Mouse (Mus musculus) liver, embryonic 14.5 days (tissue): ENCODE results near the gene Xrcc4. TPM values are rescaled to one million over a fixed set of nuclear protein-coding genes. Genes with fewer than 3 reads are reported as not detected.

Experiments used
- ATAC-seq: fragments of 200-750 bp; cut with Nextera tagmentation; 2 replicates; pipeline ENCODE4 v1.8.0; 2017; ENCODE audit warnings: moderate number of reproducible peaks, mild to moderate bottlenecking, moderate library complexity; ENCODE audit not compliant: insufficient read depth
- DNase-seq, 3 experiments: peaks; one replicate each; pipeline ENCODE4 v3.0.0-alpha.2; 2012 to 2013; ENCODE audit warnings: low read depth in 3 of 3, low spot score in 3 of 3
- H3K27ac ChIP-seq: fragments of 300-500 bp; sonication (generic); 2 replicates; pipeline ENCODE4 v1.5.1; 2014; ENCODE audit warnings: moderate library complexity, mild to moderate bottlenecking, control low read depth, inconsistent platforms
- H3K27me3 ChIP-seq: fragments of 300-500 bp; sonication (generic); 2 replicates; pipeline ENCODE4 v1.6.1; 2014; ENCODE audit warnings: mild to moderate bottlenecking, low read length, moderate library complexity; ENCODE audit not compliant: control insufficient read depth, insufficient read depth
- H3K36me3 ChIP-seq: fragments of 300-500 bp; sonication (generic); replicated peaks from 2 replicates; pipeline ENCODE4 v1.6.1; 2014; ENCODE audit warnings: low read depth; ENCODE audit not compliant: control insufficient read depth, insufficient read depth
- H3K4me1 ChIP-seq, 2 experiments: fragments of 200-500 bp in 1 of 2; fragments of 300-500 bp in 1 of 2; sonication (generic) in 1 of 2; replicated peaks; 2 replicates each; pipeline ENCODE4 v1.6.1; 2012 to 2014; ENCODE audit warnings: antibody characterized with exemption in 1 of 2, inconsistent platforms in 1 of 2, low read length in 1 of 2; ENCODE audit not compliant: control insufficient read depth in 2 of 2, insufficient read depth in 2 of 2
- H3K4me2 ChIP-seq: fragments of 300-500 bp; sonication (generic); 2 replicates; pipeline ENCODE4 v1.6.1; 2014; ENCODE audit warnings: low read depth, mild to moderate bottlenecking, control low read depth, moderate library complexity
- H3K4me3 ChIP-seq, 2 experiments: fragments of 200-500 bp in 1 of 2; fragments of 300-500 bp in 1 of 2; sonication (generic) in 1 of 2; 2 replicates each; pipeline ENCODE4 v1.5.1; 2012 to 2014; ENCODE audit warnings: low read depth in 2 of 2, low read length in 2 of 2, mild to moderate bottlenecking in 2 of 2, control low read depth in 1 of 2, inconsistent platforms in 1 of 2, moderate library complexity in 1 of 2; ENCODE audit not compliant: insufficient read depth in 1 of 2
- H3K9ac ChIP-seq: fragments of 300-500 bp; sonication (generic); replicated peaks from 2 replicates; pipeline ENCODE4 v1.6.1; 2014; ENCODE audit warnings: mild to moderate bottlenecking, control low read depth, moderate library complexity
- H3K9me3 ChIP-seq: fragments of 300-500 bp; sonication (generic); 2 replicates; pipeline ENCODE4 v1.6.1; 2016; ENCODE audit warnings: low read length, mixed read lengths; ENCODE audit not compliant: control insufficient read depth
- CTCF ChIP-seq: IDR thresholded peaks from 2 replicates; pipeline ENCODE4 v1.5.1; 2016; ENCODE audit warnings: antibody characterized with exemption, low read depth, control low read depth
- EP300 ChIP-seq: IDR thresholded peaks from 2 replicates; pipeline ENCODE4 v1.6.1; 2016; ENCODE audit warnings: antibody characterized with exemption, low read depth
- WGBS: fragments of 180-500 bp; shearing (Covaris S2); extraction: QIAGEN DNeasy Blood & Tissue Kit; methylation state at CpG from one replicate; pipeline ENCODE4 v1.1.7; 2014; ENCODE audit not compliant: insufficient replicate concordance; 5-methylcytosine and 5-hydroxymethylcytosine counted together
- polyA plus RNA-seq, 2 experiments: library from polyadenylated mRNA; depleted of rRNA in 1 of 2; stranded (reverse) in 1 of 2; unstranded in 1 of 2; fragments of >200 nt; fragmentation: Nextera tagmentation in 1 of 2; extraction: Ambion mirVana in 1 of 2; gene quantifications; 2 replicates each; pipeline versions ENCODE4 v1.2.1 to v1.2.3; 2012 to 2014

The Xrcc4 gene
- polyA plus RNA-seq, 2 experiments, result 2.6 to 5.8 TPM

- peaks cover 0 to 4% of the 10 kb centered on the region in 2 experiments; a peak in 1 of 4 replicates for H3K4me1 ChIP-seq
- TF ChIP-seq EP300 (no peak), CTCF (no peak)
- H3K27ac ChIP-seq, result no peak overlapping the region
- H3K4me3 ChIP-seq, result no peak overlapping the region
- 56% methylated on average over 5 of the region's 5 CpGs for WGBS
- no peaks in the 10 kb centered on the region for H3K27me3 ChIP-seq
- no peaks in the 10 kb centered on the region for H3K36me3 ChIP-seq
- H3K9ac ChIP-seq, result no peak overlapping the region
- no peak for ATAC-seq
- DNase-seq, result peak in 1 of 3 experiments; percentile 9
- H3K9me3 ChIP-seq, result no peaks in the 10 kb centered on the region
- H3K4me2 ChIP-seq, result no peak overlapping the region
Observed at GRCm38 (mm10) chr13:89791475-89791874, 297.9 kb downstream of the Xrcc4 start.

DNA sequence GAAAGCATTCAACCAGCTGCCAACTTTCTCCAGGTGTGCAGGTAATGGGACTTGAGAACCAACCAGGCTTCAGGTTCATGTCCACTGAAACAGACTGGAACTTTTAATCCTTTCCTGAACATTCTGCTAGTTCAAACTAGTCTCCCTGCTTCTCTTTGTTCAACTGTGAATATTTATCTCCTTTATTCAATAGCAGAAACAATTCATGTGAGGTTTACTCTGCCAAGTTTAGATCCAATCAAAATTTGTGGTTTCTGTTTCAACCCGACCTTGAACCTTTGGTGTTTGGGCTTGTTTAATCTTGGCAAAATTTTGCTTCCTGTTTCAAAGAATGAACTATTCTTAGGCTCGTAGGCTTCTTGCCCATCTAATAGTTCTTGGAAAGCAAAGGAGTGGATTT lies 306.5 kb downstream of the Xrcc4 start:
- no peak for TF ChIP-seq CTCF
- no peak for TF ChIP-seq EP300
- no peaks in the 10 kb centered on the region for H3K27me3 ChIP-seq
- H3K36me3 ChIP-seq, result no peaks in the 10 kb centered on the region
- DNase-seq (no peak), ATAC-seq (no peak)
- WGBS, result 6% methylated on average over 2 of the region's 2 CpGs
- no peak overlapping the region for H3K9ac ChIP-seq
- no peaks in the 10 kb centered on the region for H3K9me3 ChIP-seq
- no peak overlapping the region for H3K27ac ChIP-seq
- H3K4me2 ChIP-seq, result no peak overlapping the region
- no peaks in the 10 kb centered on the region; a peak in 1 of 4 replicates for H3K4me1 ChIP-seq
- H3K4me3 ChIP-seq, result no peak overlapping the region

DNA sequence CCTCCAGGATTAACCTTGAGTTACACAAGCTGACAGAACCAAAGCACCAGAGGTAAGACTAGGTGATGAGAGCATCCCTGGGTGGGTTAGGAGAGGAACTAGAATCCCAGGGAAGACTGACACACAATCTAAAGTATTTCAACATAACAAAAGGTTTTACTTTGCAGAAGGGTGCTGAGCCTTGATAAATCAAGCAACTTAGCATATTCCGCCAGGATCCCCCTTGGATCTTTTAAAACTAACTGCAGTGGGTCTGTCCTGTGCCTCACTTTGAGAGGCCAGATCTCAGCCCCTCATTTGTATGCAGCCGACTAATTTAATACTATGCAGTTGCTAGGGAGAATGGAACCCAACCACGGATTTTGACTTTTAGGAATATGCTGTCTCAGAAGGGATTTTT lies 309.1 kb downstream of the Xrcc4 start:
- Histone ChIP-seq H3K9me3 (no peaks in the 10 kb centered on the region), H3K27ac (no peak overlapping the region), H3K4me2 (no peak overlapping the region), H3K27me3 (no peaks in the 10 kb centered on the region), H3K4me3 (no peak overlapping the region), H3K4me1 (no peaks in the 10 kb centered on the region; a peak in 1 of 4 replicates), H3K9ac (no peak overlapping the region), H3K36me3 (no peaks in the 10 kb centered on the region)
- DNase-seq (no peak), ATAC-seq (no peak)
- 35% methylated on average over 3 of the region's 3 CpGs for WGBS
- TF ChIP-seq EP300 (no peak), CTCF (no peak)

DNA sequence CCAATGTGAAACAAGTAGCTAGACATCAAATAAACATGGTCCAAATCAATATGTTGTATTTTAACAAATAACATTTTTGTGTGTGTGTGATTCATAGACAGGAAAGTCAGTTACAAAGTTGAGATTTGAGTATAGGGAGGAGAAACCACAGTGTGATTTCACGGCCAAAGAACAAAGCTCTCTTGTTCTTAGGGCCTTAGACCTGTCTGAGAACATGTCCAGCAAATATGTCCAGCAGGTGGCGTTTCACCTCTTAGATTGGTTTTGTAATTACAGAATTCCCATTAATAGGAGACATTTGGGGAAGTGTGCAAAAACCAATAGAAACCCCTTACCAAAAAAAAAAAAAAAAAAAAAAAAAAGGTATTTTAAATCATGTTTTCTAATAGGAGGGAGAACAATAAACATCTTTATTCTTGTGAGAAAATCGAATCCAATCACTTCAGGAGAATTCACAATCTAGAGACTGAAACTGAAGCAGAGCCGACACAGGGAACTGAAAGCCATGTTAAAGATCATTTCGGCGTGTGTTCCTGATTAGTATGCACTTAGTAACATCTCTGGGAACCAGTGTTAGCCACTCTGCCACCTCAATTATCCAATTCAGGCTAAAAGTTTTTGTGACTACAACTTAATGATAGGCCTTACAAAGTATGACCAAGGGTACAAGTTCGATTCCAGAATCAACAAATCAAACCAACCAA lies 310.0 kb downstream of the Xrcc4 start:
- Histone ChIP-seq H3K27me3 (no peaks in the 10 kb centered on the region), H3K9me3 (no peaks in the 10 kb centered on the region), H3K4me1 (no peaks in the 10 kb centered on the region; a peak in 1 of 4 replicates), H3K4me2 (no peak overlapping the region), H3K36me3 (no peaks in the 10 kb centered on the region), H3K4me3 (no peak overlapping the region), H3K9ac (no peak overlapping the region), H3K27ac (no peak overlapping the region)
- DNase-seq (peak; percentile 4 to 13 (median 12)), ATAC-seq (no peak)
- WGBS, result 48% methylated on average over 7 of the region's 7 CpGs
- TF ChIP-seq CTCF (peak; percentile 37; the same call in 1 of the 2 replicates), EP300 (no peak)

DNA sequence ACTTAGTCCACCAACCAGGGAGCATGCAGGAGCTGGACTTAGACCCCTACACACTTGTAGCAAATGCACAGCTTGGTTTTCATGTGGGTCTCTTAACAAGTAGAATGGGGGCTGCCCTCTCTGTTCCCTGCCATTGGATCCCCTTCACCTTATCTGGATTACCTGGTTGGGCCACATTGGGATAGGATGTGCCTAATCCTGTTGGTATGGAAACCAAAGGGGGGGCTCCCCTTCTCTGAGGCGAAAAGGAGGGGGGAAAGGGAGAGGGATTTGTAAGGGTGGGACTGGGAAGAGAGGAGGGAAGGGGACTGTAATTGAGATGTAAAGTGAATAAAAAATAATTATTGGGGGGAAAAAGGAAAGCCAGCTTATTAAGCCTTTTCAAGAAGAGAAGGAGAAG lies 311.6 kb downstream of the Xrcc4 start:
- Histone ChIP-seq H3K9ac (no peak overlapping the region), H3K27me3 (no peaks in the 10 kb centered on the region), H3K27ac (no peak overlapping the region), H3K36me3 (no peaks in the 10 kb centered on the region), H3K9me3 (no peaks in the 10 kb centered on the region), H3K4me1 (no peaks in the 10 kb centered on the region), H3K4me3 (no peak overlapping the region), H3K4me2 (no peak overlapping the region)
- no peak for ATAC-seq
- WGBS, result 33% methylated on average over 1 of the region's 1 CpGs
- TF ChIP-seq EP300 (no peak), CTCF (no peak)
- DNase-seq, result no peak
